Mouse (Mus musculus) brain, embryonic 14.5 days (tissue): ENCODE measurements around the gene Ccdc77.

Experiments
- CTCF ChIP-seq: fragments of 200-500 bp; IDR thresholded peaks from 2 replicates; pipeline ENCODE4 v1.5.1; 2012; ENCODE audit warnings: inconsistent platforms, mild to moderate bottlenecking, moderate library complexity, borderline replicate concordance; ENCODE audit not compliant: insufficient read depth, insufficient read length; ENCODE audit errors: extremely low read depth
- POLR2A ChIP-seq: fragments of 200-500 bp; IDR thresholded peaks from 2 replicates; pipeline ENCODE4 v1.6.1; 2012; ENCODE audit warnings: mild to moderate bottlenecking, inconsistent platforms, borderline replicate concordance; ENCODE audit not compliant: poor library complexity, insufficient read depth, insufficient read length, severe bottlenecking; ENCODE audit errors: extremely low read depth

- TF ChIP-seq CTCF (no peak), POLR2A (no peak)
These were observed 39.8 kb upstream of the Ccdc77 start for GRCm38 (mm10) chr6:120403936-120404335.
